Mouse (Mus musculus) urinary bladder, postnatal 14 days (tissue): ENCODE results near the gene Gtf2h4.

Experiments
- DNase-seq: peaks from one replicate; pipeline ENCODE4 v3.0.0; 2021; ENCODE audit warnings: low spot score

Gene Gtf2h4

DNA sequence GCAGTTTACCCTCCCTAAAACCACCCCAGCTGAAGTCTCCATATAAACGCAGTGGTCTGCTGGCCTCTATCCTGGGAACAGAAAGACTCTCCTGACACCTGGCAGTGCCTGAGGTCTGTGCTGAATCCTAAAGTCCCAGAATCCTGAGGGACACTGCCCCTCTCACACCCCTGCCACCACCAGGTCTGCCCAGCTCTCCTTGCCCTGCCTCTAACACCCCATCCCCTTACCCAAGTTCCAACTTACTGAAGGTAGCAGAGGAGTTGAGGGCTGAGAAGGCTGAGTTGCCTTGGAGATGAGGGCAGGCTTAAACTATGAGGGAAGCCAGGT, 23.9 kb upstream of the Gtf2h4 start:
- no peak for DNase-seq

DNA sequence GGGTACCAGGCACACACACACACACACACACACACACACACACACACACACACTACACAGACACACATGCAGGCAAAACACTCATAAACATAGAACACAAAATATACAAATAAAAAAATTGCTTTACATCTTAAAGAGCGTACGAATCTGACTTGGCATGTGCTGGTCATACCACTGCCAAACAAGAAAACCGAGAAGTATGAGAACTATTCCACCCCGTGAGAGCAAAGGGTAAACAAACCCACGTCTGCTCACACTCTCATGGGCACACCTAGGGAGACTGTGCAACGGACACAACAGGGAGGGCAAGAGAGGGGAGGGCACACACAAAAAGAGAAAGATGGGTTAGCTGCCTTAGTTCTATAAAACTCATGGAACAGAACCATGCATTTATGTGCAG, 23.2 kb upstream of the Gtf2h4 start:
- no peak for DNase-seq

- no peak for DNase-seq
These were observed 21.8 kb upstream of the Gtf2h4 start for GRCm38 (mm10) chr17:35695289-35695688.

DNA sequence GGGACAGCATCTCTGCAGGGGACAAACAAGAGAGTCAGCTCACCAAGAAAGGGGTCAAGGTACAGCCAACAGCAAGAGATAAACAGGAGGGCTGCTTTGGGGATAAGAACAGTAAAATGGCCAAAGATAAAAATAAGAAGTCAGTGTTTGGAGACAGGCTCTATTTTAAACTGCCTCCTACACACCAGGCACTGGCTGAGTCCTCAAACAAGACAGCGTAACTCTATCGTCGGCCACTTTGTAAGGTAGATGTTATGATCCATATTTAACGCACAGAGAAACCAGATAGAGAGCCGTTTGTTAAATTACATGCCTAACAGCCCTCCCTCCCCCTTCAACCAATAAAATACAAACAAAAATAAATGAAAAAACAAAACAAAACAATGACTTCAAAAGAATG, 20.4 kb upstream of the Gtf2h4 start:
- DNase-seq, result no peak

DNA sequence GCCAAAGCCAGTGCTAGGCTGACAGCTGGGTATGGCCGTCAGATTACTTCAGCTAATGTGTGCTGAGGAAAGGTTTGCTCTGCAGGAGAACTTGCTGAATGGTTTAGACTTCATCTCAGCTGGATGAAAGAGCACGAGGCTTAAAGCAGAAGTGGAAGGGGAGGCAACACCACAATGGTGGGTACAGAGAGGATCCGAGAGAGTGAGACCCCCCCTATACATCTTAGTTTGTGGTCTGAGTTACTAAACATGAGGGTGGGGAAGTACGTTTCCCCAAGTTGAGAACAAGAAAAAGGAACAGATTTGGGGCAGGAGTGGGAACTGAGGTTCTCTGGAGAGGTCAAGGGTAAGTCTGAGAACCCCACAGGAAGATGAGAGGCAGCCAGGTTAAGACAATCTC, 18.8 kb upstream of the Gtf2h4 start:
- DNase-seq, result no peak

DNA sequence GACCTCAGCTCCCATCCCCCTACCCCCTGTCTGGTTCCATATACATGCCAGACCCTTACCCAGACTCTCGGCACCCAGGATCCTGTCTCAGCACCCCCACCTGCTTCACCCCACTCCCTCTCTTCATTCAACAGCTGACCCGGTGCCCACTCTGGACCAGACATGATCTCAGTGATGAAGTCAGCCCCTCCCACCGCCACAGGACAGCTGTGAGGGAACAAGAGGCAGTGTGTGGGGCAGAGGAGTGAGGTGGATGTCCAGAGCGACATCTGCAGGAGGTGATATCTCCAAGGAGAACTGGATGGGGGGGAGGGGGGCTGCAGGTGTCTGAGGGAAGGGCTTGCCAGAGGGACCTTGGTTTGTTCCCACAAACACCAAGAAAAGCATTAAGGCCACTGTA, 18.3 kb upstream of the Gtf2h4 start:
- DNase-seq, result no peak

- DNase-seq, result no peak
These were observed 16.6 kb upstream of the Gtf2h4 start for GRCm38 (mm10) chr17:35689936-35690645.

- no peak for DNase-seq
These were observed 15.0 kb upstream of the Gtf2h4 start for GRCm38 (mm10) chr17:35688347-35689175.

GRCm38 (mm10) chr17:35685061-35685460, 11.5 kb upstream of the Gtf2h4 start:
- DNase-seq, result no peak

GRCm38 (mm10) chr17:35681986-35682385, 8.4 kb upstream of the Gtf2h4 start:
- DNase-seq, result no peak

DNA sequence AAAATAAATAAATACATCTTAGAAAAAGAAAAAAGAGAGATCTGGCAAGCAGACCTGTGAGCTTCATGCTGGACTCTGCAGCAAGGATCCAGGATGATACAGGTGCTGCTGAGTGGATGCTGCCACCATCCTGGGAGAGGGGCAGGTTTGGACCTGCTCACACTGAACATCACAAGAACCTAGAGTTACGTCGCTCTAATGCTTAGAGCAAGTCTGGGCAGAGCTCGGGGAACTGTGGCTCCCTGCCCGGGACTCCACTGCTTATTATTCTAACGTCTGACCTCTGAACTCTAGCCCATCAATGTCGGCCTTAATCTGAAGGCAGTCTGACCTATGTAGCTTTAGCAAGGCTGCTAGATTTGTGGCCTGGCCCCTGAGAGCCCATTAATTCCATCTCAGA, 7.1 kb upstream of the Gtf2h4 start:
- no peak for DNase-seq

GRCm38 (mm10) chr17:35672527-35672926, 1.0 kb downstream of the Gtf2h4 start:
- DNase-seq, result no peak

- DNase-seq, result no peak
These were observed 1.7 kb downstream of the Gtf2h4 start for GRCm38 (mm10) chr17:35671846-35672245.

GRCm38 (mm10) chr17:35669731-35670130, 3.8 kb downstream of the Gtf2h4 start:
- no peak for DNase-seq

DNA sequence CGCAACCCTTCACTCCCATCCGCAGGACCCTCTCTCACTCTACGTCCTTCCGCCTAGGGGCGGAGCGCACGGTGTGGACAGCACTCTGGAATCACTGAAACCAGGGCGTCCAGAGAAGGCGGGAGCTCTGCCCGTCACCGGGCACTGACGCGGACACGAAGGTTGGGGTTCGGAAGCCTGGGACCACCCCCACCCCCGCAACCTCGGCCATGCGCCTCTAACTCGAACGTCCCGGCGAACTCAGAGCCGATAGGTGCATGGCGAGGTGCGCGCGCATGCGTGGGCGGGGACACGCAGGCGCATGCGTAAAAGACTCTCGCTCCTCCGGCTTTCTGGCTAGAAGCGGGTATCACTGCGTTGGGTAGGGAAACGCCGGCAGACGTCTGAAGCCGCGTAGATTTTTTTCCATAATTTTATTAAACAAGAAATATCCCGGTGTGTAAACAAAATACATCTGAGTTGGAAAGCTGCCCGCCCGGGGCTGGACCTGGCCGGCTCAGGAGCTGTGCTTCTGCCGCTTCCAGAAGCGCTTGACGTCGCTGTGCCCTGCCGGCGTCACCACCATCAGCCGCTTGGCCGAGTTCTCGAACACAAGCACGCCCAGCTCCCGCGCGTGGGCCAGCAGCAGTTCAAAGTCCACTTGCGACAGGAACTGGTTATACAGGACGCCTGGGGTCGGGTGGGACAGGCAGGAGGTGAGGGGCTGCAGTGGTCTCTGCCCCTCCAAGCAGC, 6.0 kb downstream of the Gtf2h4 start, which contains the start of gene Vars2:
Gene Vars2, minus strand, starts transcription at position 259 of the 732 bp plus-strand sequence.
- DNase-seq, result peak; percentile 96

DNA sequence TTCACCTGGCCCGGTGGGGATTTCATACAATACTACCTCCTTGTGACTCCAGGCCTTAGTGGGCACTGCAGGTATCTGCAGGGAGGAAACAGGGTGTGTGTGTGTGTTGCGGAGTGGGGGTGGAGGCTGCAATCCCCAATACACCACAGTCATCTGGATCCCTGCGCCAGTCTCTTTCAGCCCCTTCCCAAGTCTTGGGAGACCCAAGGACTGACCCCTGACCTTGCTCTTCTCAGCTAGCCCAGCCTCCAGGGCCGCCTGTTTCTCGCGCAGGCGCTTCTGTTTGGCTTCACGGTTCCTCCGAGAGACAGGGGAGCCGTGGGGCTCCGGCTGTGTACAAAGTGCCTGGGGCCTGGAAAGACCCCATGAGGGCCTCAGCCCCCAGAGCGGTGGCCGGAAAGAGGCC, 6.7 kb downstream of the Gtf2h4 start:
- DNase-seq, result no peak

- DNase-seq, result peak; percentile 52
These were observed 7.5 kb downstream of the Gtf2h4 start for GRCm38 (mm10) chr17:35665957-35666515.

- DNase-seq, result no peak
These were observed 20.5 kb downstream of the Gtf2h4 start for GRCm38 (mm10) chr17:35653086-35653485.

DNA sequence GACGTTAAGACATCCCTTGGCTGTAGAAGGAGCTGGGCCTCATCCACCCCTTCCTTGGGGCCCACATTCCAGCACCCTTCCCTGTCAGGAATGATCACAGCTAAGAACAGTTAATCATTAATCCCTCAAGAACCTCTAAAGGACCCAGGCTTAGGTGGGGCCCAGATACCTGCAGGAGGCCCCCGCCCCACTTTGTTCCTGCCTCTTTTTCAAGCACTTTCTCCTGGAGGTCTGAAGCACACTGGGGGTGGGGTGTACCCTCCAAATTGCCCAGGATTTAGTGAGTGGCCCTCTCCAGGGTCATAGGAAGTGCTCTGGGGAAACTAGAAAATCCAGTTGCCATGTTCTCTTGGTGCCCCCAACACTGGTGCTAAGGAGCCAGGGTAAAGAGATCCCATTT, 24.1 kb downstream of the Gtf2h4 start:
- no peak for DNase-seq

- DNase-seq, result no peak
These were observed 29.8 kb downstream of the Gtf2h4 start, which contains the start of gene Mucl3 for GRCm38 (mm10) chr17:35643609-35644236. TSS of gene Mucl3 (minus strand) at chr17:35643695.

GRCm38 (mm10) chr17:35639352-35639751, 34.2 kb downstream of the Gtf2h4 start:
- no peak for DNase-seq
